Mouse (Mus musculus) bone marrow, adult 2 months (tissue): ENCODE measurements around the gene Dhrs4. TPM values are rescaled to one million over a fixed set of nuclear protein-coding genes. Genes with fewer than 3 reads are reported as not detected.

ENCODE experiments used
- H3K27ac ChIP-seq: fragments of 200-500 bp; 2 replicates; pipeline ENCODE4 v1.5.1; 2012; ENCODE audit warnings: low read depth, mild to moderate bottlenecking, control low read depth, inconsistent platforms, low read length; ENCODE audit not compliant: control insufficient read depth, poor library complexity, insufficient read depth
- H3K4me1 ChIP-seq: fragments of 200-500 bp; 2 replicates; pipeline ENCODE4 v1.6.1; 2011; ENCODE audit warnings: low read length; ENCODE audit not compliant: control insufficient read depth, insufficient read depth
- H3K4me3 ChIP-seq: fragments of 200-500 bp; replicated peaks from 2 replicates; pipeline ENCODE3; 2011; ENCODE audit warnings: mild to moderate bottlenecking, low read depth, low read length, control low read depth; ENCODE audit not compliant: control insufficient read depth
- CTCF ChIP-seq: fragments of 200-500 bp; IDR thresholded peaks from 2 replicates; pipeline ENCODE4 v1.5.1; 2011; ENCODE audit warnings: low read length, control low read depth; ENCODE audit not compliant: control insufficient read depth, insufficient read depth
- POLR2A ChIP-seq: fragments of 200-500 bp; IDR thresholded peaks from 2 replicates; pipeline ENCODE4 v1.6.1; 2011; ENCODE audit warnings: low read depth, mild to moderate bottlenecking, control low read depth, low read length, borderline replicate concordance; ENCODE audit not compliant: control insufficient read depth
- WGBS: fragments of 180-500 bp; shearing (Covaris S2); methylation state at CpG from one replicate; pipeline ENCODE4 v1.1.7; 2018; 5-methylcytosine and 5-hydroxymethylcytosine counted together
- polyA plus RNA-seq: library from polyadenylated mRNA; stranded (reverse); fragments of >200 nt; gene quantifications from 2 replicates; pipeline ENCODE4 v1.2.4, GENCODE M21; 2011; ENCODE audit warnings: low replicate concordance; ENCODE audit not compliant: missing spikeins, insufficient read depth, insufficient read length

The Dhrs4 gene
- polyA plus RNA-seq, 1 experiment: 47.3 TPM

GRCm38 (mm10) chr14:55458761-55459160, 19.8 kb upstream of the Dhrs4 start:
- H3K4me3 ChIP-seq: no peak overlapping the region
- no peak overlapping the region for H3K27ac ChIP-seq
- no peaks in the 10 kb centered on the region for H3K4me1 ChIP-seq
- TF ChIP-seq CTCF (no peak), POLR2A (no peak)
- 86% methylated on average over 3 of the region's 3 CpGs for WGBS

- 83% methylated on average over 4 of the region's 4 CpGs for WGBS
- no peak overlapping the region for H3K27ac ChIP-seq
- TF ChIP-seq CTCF: no peak
- no peak for TF ChIP-seq POLR2A
- no peak overlapping the region for H3K4me3 ChIP-seq
- no peaks in the 10 kb centered on the region for H3K4me1 ChIP-seq
These were observed 18.8 kb upstream of the Dhrs4 start for GRCm38 (mm10) chr14:55459796-55460195.

DNA sequence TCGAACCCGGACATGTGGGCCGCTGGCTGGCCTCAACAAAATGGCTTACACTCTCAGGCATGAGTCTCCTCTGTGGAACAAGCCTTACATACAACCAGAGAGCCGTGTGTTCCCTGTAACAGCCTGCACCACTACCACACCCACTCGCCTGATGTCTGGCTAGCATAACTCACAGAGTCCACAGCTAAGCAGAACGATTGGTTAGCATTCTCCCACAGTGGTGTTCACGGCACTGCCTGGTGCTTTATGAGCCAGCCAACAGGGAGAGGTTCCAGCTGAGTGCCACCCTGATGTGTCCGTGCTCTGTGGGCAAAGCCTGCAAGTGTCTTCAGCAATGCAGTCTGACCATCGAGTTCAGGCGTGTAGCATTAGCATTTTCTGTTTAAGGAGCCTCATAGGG, 18.3 kb upstream of the Dhrs4 start:
- Histone ChIP-seq H3K4me3 (no peak overlapping the region), H3K27ac (no peak overlapping the region), H3K4me1 (no peaks in the 10 kb centered on the region)
- TF ChIP-seq CTCF (no peak), POLR2A (no peak)
- WGBS: 72% methylated on average over 10 of the region's 10 CpGs

DNA sequence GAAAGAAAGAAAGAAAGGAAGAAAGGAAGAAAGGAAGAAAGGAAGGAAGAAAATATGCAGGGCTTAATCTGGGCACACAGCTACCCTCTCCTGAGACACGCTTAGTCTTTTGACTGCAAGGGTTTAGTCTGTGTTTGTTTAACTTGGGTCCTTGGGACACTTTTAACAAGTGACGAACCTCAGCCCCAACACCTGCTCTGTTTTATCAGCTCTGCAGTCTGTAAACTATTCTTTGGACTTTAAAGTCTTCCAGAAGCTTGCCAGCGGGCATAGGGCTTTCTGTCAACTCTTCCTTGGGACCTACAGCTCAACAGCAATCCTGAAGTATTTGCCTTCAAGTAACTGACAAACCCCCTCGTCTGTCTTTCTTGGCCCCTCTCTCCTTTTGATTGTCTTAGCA, 16.8 kb upstream of the Dhrs4 start:
- Histone ChIP-seq H3K4me3 (no peak overlapping the region), H3K4me1 (no peaks in the 10 kb centered on the region), H3K27ac (no peak overlapping the region)
- WGBS: 75% methylated on average over 4 of the region's 4 CpGs
- TF ChIP-seq CTCF (no peak), POLR2A (no peak)

DNA sequence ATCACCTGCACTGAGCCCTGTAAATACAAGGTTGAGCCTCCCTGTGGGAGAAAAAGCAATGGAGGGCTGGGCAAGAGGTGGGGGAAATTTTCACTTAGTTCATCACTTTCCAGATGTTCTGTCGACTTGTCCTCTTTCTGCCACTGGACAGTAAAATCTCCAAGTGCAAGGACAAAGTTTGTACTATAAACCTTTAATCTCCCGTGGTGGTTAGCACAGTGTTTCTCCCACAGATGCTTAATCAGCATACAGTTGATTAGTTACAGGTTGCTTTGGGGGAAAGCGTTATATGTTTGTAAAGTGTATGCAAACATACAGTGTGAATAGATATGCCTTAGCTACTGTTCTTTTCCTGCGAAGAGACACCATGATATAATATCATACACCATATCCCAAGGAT, 12.1 kb upstream of the Dhrs4 start:
- H3K4me3 ChIP-seq: no peak overlapping the region
- H3K27ac ChIP-seq: no peak overlapping the region
- no peaks in the 10 kb centered on the region for H3K4me1 ChIP-seq
- 68% methylated on average over 4 of the region's 4 CpGs for WGBS
- TF ChIP-seq POLR2A (no peak), CTCF (no peak)

- H3K4me3 ChIP-seq: no peak overlapping the region
- 72% methylated on average over 7 of the region's 7 CpGs for WGBS
These were observed 11.4 kb upstream of the Dhrs4 start for GRCm38 (mm10) chr14:55467108-55467507.

DNA sequence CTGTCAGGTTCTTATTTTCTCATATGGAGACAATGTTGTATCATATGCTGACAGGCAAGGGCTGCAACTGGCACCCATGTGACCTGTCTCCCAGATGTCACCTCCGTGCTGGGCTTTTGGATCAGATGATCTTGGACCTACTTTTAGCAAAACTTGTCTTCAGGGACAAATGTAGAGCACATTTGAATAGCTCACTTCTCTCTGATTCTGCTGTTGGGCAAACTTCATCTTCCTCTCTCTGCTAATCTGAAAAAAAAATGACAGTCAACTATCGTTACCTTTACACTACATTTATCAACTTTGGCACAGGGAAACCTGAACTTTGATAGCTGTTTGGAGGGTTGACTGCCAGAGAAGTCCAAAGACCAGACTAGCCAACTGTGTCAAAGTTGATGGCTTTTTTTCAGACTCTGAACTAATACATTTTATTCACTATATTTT, 10.2 kb upstream of the Dhrs4 start:
- Histone ChIP-seq H3K4me3 (no peak overlapping the region), H3K4me1 (no peaks in the 10 kb centered on the region), H3K27ac (no peak overlapping the region)
- TF ChIP-seq POLR2A: no peak
- no peak for TF ChIP-seq CTCF
- 61% methylated on average over 2 of the region's 2 CpGs for WGBS

More at GRCm38 (mm10) chr14:55467108-55467507, 11.4 kb upstream of the Dhrs4 start:
- Histone ChIP-seq H3K27ac (no peak overlapping the region), H3K4me1 (no peaks in the 10 kb centered on the region)
- TF ChIP-seq CTCF: no peak
- TF ChIP-seq POLR2A: no peak

DNA sequence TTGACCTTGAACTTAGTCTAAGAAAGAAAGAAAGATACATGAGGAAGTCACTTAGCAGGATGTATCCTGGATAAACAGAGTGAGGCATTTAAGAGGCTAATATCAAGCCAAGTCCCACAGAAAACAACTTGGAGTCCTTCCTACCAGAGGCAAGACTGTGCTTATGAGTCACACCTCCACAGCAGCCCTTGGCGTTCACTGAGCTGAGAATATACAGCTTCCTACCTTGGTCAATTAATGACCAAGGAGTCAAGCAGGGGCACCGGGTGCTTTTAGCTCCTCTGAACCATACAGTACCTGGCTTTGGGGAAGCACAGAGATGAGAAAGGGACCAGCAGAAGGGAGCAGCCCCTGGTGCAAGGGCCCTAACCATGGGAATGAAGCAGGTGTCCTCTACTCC, 9.5 kb upstream of the Dhrs4 start:
- Histone ChIP-seq H3K4me1 (no peaks in the 10 kb centered on the region), H3K27ac (no peak overlapping the region), H3K4me3 (no peak overlapping the region)
- 83% methylated on average over 2 of the region's 2 CpGs for WGBS
- TF ChIP-seq CTCF: no peak
- no peak for TF ChIP-seq POLR2A

- Histone ChIP-seq H3K4me3 (no peak overlapping the region), H3K27ac (no peak overlapping the region), H3K4me1 (no peaks in the 10 kb centered on the region)
- TF ChIP-seq CTCF: no peak
- WGBS: 82% methylated on average over 6 of the region's 6 CpGs
These were observed 8.7 kb upstream of the Dhrs4 start for GRCm38 (mm10) chr14:55469821-55470220.
